Mouse (Mus musculus): Measurements from ENCODE around the gene Olfr78.

- TF ChIP-seq CTCF (IDR thresholded peaks at IDR 0.05; ENCODE audit: insufficient read depth, low read length): no peak
- TF ChIP-seq POLR2A (IDR thresholded peaks at IDR 0.05; ENCODE audit: borderline replicate concordance, extremely low read depth, low read depth, low read length): no peak
Observed at GRCm38 (mm10) chr7:102737705-102738104, 21.6 kb downstream of the Olfr78 start.
